Mouse (Mus musculus): ENCODE measurements around the gene Rbm47.

- TF ChIP-seq GATA1 (IDR thresholded peaks at IDR 0.05; ENCODE audit: low read length), result no peak
- TF ChIP-seq TAL1 (IDR thresholded peaks at IDR 0.05; ENCODE audit: low read length), result no peak
Measured at GRCm38 (mm10) chr5:66169099-66169485, 3.8 kb downstream of the Rbm47 start.
